Mouse (Mus musculus) mature B cell (primary cell): Measurements from ENCODE around the gene Jade3.

Experiments used
- in situ Hi-C: fragments of 300-500 bp; cut with MboI; formaldehyde crosslinking; loops from 2 replicates; pipeline ENCODE4 v1.14.3; 2019

The Jade3 gene

DNA sequence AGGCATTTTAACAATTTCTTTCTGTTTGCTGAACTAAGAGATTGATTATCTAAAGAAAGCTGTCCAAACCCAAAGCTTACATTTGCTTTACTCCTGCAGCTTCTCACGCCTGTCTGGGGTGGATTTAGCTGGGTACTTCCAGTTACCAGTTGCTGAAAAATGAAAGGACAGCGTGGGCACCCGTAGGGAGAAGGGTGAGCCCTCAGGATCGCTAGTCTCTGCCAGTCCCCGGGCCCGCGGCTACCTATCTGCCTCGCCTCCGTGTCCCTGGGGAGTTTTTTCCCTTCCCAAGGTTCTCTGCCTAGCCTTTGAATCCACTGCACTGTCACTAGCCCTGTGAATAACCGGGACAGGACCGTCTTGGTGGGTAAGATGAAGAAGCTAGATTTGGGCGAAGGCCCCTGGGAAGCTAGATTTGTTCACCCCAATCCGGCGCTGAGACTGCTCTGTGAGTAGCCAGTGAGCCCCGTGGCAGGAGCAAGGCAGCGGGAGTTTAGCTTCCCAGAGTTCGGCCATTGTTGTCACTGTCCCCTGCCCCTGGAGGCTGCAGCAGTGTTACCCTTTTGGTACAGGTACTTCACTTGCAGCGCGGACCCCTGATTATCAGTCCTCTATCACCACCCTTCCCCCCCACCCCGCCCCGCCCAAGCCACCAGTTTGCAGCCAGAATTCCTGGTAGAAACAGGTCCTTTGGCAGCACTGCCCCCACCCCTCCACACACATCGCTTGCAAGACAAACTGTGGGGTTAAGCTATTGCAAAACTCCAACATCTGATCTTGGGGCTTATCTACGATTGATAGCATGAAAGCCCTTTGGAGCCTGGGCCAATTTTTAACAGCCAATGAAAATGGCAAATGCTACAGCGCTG, 122.8 kb downstream of the Jade3 start:
- in situ Hi-C loops, result no loop called here

DNA sequence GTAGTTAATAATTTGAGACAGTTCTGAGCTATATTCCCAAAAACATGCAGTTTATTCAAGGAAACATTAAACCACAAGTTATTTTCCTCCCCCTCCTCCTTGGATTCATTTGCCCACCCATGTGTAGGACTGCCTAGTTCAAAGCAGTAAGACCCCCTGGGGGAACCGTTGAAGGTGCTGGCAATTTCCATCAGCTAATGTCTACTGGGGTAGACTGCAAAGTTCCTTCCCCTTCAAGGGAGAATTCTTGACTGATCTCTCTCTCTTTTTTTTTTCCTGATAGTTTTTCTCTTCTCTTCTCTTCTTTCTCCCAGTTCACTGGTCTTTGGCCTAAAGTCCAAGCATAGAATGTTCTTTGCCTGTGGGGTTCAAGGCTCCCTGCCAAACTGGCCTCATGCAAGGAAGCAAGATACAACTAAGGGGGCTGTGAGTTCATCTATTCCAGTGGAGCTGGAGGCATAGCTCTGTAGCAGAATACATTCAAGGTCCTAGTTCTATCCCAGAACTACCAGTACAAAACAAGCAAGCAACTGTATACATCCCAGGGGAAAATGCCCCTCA, 123.5 kb downstream of the Jade3 start:
- in situ Hi-C loops, result no loop called here

DNA sequence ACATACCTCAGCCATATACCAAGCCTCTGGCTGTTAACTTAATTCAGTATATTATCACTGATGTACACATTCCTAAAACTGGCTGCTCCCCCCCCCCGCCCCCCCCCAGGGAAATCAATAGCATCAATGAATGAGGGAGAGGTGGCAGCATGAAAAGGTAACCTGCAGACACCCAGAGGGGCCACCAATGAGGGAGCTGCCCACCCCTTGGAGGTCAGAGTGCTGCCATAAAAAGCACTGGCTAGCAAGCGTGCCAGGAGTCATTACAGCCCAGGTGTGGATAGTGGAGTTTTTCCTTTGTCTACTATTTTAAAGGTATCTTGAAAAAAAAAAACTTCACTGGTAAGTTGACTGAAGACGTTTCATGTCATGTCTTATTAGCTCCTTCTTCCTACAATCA, 124.0 kb downstream of the Jade3 start, which contains the start of gene Rgn:
Rgn (plus strand) TSS at position 256 of the 400 bp plus-strand sequence.
- in situ Hi-C loops, result no loop called here

DNA sequence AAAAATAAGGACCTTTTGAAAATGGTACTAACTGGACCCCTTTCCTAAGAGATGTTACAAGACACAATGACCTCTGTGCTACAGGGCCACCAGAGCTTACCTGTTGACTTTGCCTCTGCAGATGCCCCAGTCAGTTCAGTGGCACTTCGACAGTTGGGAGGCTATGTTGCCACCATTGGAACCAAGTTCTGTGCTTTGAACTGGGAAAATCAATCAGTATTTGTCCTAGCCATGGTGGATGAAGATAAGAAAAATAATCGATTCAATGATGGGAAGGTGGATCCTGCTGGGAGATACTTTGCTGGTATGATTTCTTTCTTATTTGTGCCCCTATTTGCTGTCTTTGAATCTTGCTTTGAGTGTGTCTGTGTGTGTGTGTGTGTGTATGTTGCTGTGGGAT, 126.7 kb downstream of the Jade3 start:
- in situ Hi-C loops, result no loop called here

DNA sequence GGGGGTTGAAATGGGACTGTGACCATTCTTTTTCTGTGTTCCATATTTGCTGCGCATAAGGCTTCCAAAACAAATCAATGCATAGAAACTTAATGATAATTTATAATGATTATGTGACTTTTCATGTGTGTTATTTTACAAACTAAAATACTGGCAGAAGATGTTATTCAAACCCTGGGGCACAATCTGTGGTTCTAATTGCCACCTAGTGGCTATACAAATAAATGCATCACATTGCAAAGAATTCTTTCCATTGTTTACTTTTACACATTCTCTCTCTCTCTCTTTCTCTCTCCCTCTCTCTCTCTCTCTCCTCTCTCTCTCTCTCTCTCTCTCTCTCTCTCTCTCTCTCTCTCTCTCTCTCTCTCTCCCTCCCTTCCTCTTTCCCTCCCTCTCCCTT, 136.4 kb downstream of the Jade3 start:
- in situ Hi-C loops, result no loop called here

DNA sequence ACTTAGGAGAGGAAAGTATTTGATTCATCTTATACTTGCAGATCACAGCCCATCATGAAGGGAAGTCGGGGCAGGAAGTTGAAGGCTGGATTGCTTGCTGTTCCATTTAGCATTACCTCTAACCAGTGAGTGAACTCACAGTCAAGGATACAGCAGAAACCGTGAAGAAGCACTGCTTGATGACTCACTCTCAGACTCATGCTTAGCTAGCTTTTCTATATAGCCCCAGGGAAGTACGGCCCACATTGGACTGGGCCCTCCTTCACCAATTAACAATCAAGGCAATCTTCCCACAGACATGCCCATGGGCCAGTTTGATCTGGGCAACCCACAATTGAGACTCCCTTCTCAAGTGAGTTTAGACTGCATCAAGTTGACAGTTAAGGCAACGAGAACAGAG, 138.5 kb downstream of the Jade3 start:
- in situ Hi-C loops, result no loop called here
